Mouse (Mus musculus): ENCODE data around the gene Mrgprh. TPM values are rescaled to one million over a fixed set of nuclear protein-coding genes. Genes with fewer than 3 reads are reported as not detected.
A peak's percentile ranks its signal among the peaks of the same experiment; 100 is the strongest.

Gene Mrgprh
- total RNA-seq (2021), result not detected

DNA sequence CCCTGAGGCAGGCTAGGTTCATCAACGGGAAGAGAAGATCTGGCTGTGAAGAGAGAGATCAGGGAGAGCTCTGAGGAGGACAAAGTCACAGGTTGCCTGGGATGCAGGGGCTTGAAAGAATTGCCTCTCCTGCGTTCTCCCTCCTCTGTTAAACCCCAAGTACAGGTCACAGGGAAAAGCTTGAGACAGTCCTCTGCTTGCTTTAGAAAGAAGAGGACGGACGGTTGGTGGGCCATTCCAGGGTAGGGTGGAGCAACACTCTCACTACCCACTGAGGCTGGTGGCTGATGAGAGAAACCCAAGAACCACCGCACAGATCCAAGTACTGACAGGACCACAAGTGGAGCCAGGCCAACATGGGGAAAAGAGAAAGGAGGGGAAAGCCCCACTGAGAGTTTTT, at the start of gene Mrgprh:
Mrgprh (plus strand) TSS at position 301 of the 400 bp plus-strand sequence.
- no peak for DNase-seq
- intact Hi-C loops (cut with DNase I), result no loop called here

GRCm38 (mm10) chr17:12830351-12830750, 45.5 kb upstream of the Mrgprh start:
- DNase-seq, result no peak
- intact Hi-C loops (cut with DNase I), result no loop called here

- DNase-seq, result no peak
- intact Hi-C loops (cut with DNase I), result no loop called here
These were observed 43.6 kb upstream of the Mrgprh start for GRCm38 (mm10) chr17:12832231-12832630.

- intact Hi-C loops (cut with DNase I), result no loop called here
- DNase-seq, result no peak
These were observed 43.2 kb upstream of the Mrgprh start for GRCm38 (mm10) chr17:12832657-12833056.

GRCm38 (mm10) chr17:12834317-12834716, 41.5 kb upstream of the Mrgprh start:
- intact Hi-C loops (cut with DNase I), result no loop called here
- DNase-seq, result no peak

DNA sequence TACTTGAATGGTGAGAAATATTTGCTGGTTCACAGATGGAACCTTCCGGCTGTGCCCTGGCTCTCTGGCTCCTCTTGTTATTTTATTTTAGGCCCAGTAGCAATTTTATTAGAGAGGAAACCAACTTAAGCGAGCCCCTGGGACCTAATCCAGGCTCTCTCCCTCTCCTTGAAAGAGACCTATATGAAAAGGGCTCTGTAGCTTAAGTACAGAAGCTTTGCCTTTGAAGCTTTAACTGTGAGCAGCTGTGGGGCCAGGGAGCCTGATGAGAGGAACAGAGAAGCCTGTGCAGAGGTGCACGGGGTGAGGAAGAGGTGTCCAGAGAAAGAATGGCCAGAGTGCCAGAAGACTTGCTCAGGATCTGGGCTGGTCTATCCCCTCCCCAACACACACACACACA, 41.0 kb upstream of the Mrgprh start:
- intact Hi-C loops (cut with DNase I), result no loop called here
- DNase-seq, result no peak

- intact Hi-C loops (cut with DNase I), result no loop called here
- no peak for DNase-seq
These were observed 40.1 kb upstream of the Mrgprh start for GRCm38 (mm10) chr17:12835738-12836137.

GRCm38 (mm10) chr17:12839475-12840267, 36.2 kb upstream of the Mrgprh start:
- intact Hi-C loops (cut with DNase I), result no loop called here

GRCm38 (mm10) chr17:12843826-12844225, 32.0 kb upstream of the Mrgprh start:
- intact Hi-C loops (cut with DNase I), result no loop called here
- DNase-seq, result no peak

More at GRCm38 (mm10) chr17:12839475-12840267, 36.2 kb upstream of the Mrgprh start:
- no peak for DNase-seq

DNA sequence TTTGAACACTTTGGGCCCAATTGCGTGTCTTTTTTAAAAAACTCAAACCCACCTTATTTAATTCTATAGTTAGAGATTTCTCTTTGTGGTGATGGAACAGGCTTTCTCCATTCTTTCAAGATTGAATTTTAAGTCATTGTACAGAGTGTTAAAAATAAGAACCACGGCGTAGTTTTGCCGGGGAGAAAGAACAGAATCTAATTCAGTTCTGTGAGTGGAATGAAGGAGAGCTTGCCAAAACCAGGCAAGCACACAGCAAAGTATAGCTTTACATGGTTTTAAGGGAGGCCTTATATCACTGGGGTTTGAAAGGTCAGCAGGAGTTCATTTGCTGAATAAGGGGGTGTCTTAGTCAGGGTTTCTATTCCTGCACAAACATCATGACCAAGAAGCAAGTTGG, 31.3 kb upstream of the Mrgprh start:
- intact Hi-C loops (cut with DNase I), result no loop called here
- DNase-seq, result no peak

GRCm38 (mm10) chr17:12845862-12846261, 30.0 kb upstream of the Mrgprh start:
- peak; percentile 50 for DNase-seq
- intact Hi-C loops (cut with DNase I), result no loop called here

GRCm38 (mm10) chr17:12846474-12846873, 29.4 kb upstream of the Mrgprh start:
- peak; percentile 71 for DNase-seq
- intact Hi-C loops (cut with DNase I), result no loop called here

GRCm38 (mm10) chr17:12847736-12848135, 28.1 kb upstream of the Mrgprh start:
- intact Hi-C loops (cut with DNase I), result no loop called here
- DNase-seq, result no peak

DNA sequence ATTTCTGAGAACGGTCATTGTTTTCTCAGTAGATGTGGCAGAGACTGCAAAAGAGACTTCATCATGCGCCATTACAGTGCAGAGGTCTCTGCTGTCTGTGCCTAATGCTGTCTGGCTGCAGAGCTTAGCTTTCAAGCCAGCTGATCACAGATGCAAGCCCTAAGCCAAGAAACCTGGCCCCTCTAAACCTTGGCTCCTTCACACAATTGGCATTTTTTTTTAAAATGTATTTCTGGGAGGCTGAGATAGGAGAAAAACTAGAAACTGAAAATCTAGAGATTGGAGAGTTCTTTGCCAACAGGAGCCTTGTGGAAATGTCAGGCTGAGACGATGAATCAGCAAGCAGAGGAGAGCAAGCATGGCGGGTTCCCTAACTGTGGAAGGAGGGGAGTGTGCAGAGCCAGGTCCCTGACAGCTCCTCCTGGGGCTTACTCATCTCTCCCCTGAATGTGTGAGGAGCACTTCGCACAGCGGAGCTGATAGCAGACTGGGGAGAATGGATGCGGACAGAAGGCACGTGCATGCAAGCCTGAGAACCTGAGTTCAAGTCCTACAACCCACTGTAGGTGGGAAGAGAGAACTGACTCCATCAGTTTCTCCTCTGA, 26.0 kb upstream of the Mrgprh start:
- DNase-seq, result no peak
- intact Hi-C loops (cut with DNase I), result no loop called here

GRCm38 (mm10) chr17:12851689-12852088, 24.1 kb upstream of the Mrgprh start:
- intact Hi-C loops (cut with DNase I), result no loop called here
- no peak for DNase-seq

GRCm38 (mm10) chr17:12853821-12854220, 22.0 kb upstream of the Mrgprh start:
- no peak for DNase-seq
- intact Hi-C loops (cut with DNase I), result no loop called here

DNA sequence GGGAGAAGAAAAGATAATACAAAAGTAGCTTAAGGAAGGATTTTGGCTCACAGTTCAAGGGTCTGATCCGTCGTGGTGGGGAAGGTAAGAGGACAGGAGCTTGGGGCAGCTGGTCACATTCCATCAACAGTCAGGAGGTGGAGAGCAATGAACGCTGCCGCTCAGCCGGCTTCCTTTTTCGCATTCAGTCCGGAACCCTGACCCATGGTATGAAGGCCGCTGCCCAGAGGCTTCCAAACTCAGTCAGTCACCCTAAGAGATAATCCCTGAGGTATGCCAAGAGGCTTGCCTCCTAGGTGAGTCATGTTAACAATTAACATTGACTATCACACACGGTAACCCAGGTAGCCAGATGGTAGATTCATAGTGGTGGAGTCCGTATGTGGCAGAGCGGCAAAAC, 21.4 kb upstream of the Mrgprh start:
- intact Hi-C loops (cut with DNase I), result no loop called here

DNA sequence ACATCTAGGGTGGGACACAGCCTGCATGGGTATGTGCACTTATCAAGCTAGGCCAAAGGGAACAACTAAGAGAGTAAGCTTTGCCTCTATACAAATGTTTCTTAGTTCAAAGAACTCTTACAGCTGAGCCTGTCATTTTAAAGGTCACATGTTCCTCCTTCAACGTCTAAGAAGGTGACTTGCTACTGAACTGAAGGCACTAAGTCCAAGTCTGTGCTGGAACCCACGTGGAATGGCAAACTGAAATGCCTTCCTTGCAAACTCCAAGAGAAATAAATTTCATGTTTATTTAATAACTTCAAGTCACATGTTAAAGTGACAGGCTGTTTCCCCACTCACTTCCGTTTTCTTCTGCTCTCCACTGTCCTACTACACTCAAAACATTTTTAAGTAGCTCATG, 18.4 kb upstream of the Mrgprh start:
- no peak for DNase-seq
- intact Hi-C loops (cut with DNase I), result no loop called here

More for the DNA sequence above, 21.4 kb upstream of the Mrgprh start:
- no peak for DNase-seq

- no peak for DNase-seq
- intact Hi-C loops (cut with DNase I), result no loop called here
These were observed 17.8 kb upstream of the Mrgprh start for GRCm38 (mm10) chr17:12858072-12858471.

GRCm38 (mm10) chr17:12859006-12859520, 16.8 kb upstream of the Mrgprh start:
- no peak for DNase-seq
- intact Hi-C loops (cut with DNase I), result no loop called here

GRCm38 (mm10) chr17:12864111-12864510, 11.7 kb upstream of the Mrgprh start:
- intact Hi-C loops (cut with DNase I), result no loop called here

GRCm38 (mm10) chr17:12865407-12865806, 10.4 kb upstream of the Mrgprh start:
- DNase-seq, result no peak
- intact Hi-C loops (cut with DNase I), result no loop called here

More at GRCm38 (mm10) chr17:12864111-12864510, 11.7 kb upstream of the Mrgprh start:
- no peak for DNase-seq

Measured in left cerebral cortex, postnatal 4 days (tissue).